Mouse (Mus musculus) brain, embryonic 14.5 days (tissue): Measurements from ENCODE around the gene Tceal7.
"Not testable (repeated sequence)": the region's sequence is repeated elsewhere in the genome, so short reads cannot be mapped to it uniquely, and the experiment has no call there.

Experiments used
- CTCF ChIP-seq: fragments of 200-500 bp; IDR thresholded peaks from 2 replicates; pipeline ENCODE4 v1.5.1; 2012; ENCODE audit warnings: inconsistent platforms, mild to moderate bottlenecking, moderate library complexity, borderline replicate concordance; ENCODE audit not compliant: insufficient read depth, insufficient read length; ENCODE audit errors: extremely low read depth
- POLR2A ChIP-seq: fragments of 200-500 bp; IDR thresholded peaks from 2 replicates; pipeline ENCODE4 v1.6.1; 2012; ENCODE audit warnings: mild to moderate bottlenecking, inconsistent platforms, borderline replicate concordance; ENCODE audit not compliant: poor library complexity, insufficient read depth, insufficient read length, severe bottlenecking; ENCODE audit errors: extremely low read depth

GRCm38 (mm10) chrX:136269743-136270392 lies 55.3 kb downstream of the Tceal7 start, which contains the start of gene Bex3:
- TF ChIP-seq CTCF, POLR2A: not testable (repeated sequence)
